Mouse (Mus musculus) stomach, embryonic 14.5 days (tissue): ENCODE measurements around the gene Gm7694. TPM values are rescaled to one million over a fixed set of nuclear protein-coding genes. Genes with fewer than 3 reads are reported as not detected.

Experiments
- ATAC-seq: fragments of 200-750 bp; cut with Nextera tagmentation; 2 replicates; pipeline ENCODE4 v1.8.0; 2017; ENCODE audit warnings: low read depth, moderate TSS enrichment; ENCODE audit not compliant: insufficient number of reproducible peaks, insufficient read depth, low FRiP score
- H3K27ac ChIP-seq: fragments of 300-500 bp; sonication (generic); 2 replicates; pipeline ENCODE4 v1.5.1; 2014; ENCODE audit warnings: mild to moderate bottlenecking, low read length, moderate library complexity, mixed read lengths
- H3K27me3 ChIP-seq: fragments of 300-500 bp; sonication (generic); 2 replicates; pipeline ENCODE4 v1.6.1; 2014; ENCODE audit warnings: low read length, control low read depth, mixed read lengths; ENCODE audit not compliant: control insufficient read depth, insufficient read depth
- H3K36me3 ChIP-seq: fragments of 300-500 bp; sonication (generic); 2 replicates; pipeline ENCODE4 v1.6.1; 2014; ENCODE audit warnings: mild to moderate bottlenecking, control low read depth, low read length, moderate library complexity, mixed read lengths; ENCODE audit not compliant: control insufficient read depth, insufficient read depth
- H3K4me1 ChIP-seq: fragments of 300-500 bp; sonication (generic); 2 replicates; pipeline ENCODE4 v1.6.1; 2014; ENCODE audit warnings: low read length, control low read depth, mixed read lengths; ENCODE audit not compliant: control insufficient read depth, insufficient read depth
- H3K4me2 ChIP-seq: fragments of 300-500 bp; sonication (generic); replicated peaks from 2 replicates; pipeline ENCODE4 v1.6.1; 2014; ENCODE audit warnings: low read depth, low read length, control low read depth
- H3K4me3 ChIP-seq: fragments of 300-500 bp; sonication (generic); 2 replicates; pipeline ENCODE4 v1.5.1; 2014; ENCODE audit warnings: low read depth, low read length, control low read depth
- H3K9ac ChIP-seq: fragments of 300-500 bp; sonication (generic); replicated peaks from 2 replicates; pipeline ENCODE4 v1.6.1; 2014; ENCODE audit warnings: low read depth, mild to moderate bottlenecking, control low read depth, low read length, moderate library complexity, mixed read lengths
- H3K9me3 ChIP-seq: fragments of 300-500 bp; sonication (generic); 2 replicates; pipeline ENCODE4 v1.6.1; 2016; ENCODE audit warnings: low read depth, low read length, control low read depth; ENCODE audit not compliant: control insufficient read depth
- WGBS: fragments of 180-500 bp; shearing (Covaris S2); extraction: QIAGEN DNeasy Blood & Tissue Kit; methylation state at CpG from one replicate; pipeline ENCODE4 v1.1.7; 2014; 5-methylcytosine and 5-hydroxymethylcytosine counted together
- polyA plus RNA-seq: library from polyadenylated mRNA; unstranded; fragments of >200 nt; fragmentation: Nextera tagmentation; extraction: Ambion mirVana; gene quantifications from 2 replicates; pipeline ENCODE4 v1.2.1, GENCODE M21; 2014

Gm7694 gene
- polyA plus RNA-seq, 1 experiment from 2014 or later: 5.7 TPM

GRCm38 (mm10) chr1:170301686-170302085, 4.4 kb downstream of the Gm7694 start:
- H3K27ac ChIP-seq: no peak overlapping the region
- no peaks in the 10 kb centered on the region for H3K27me3 ChIP-seq
- H3K4me1 ChIP-seq: no peaks in the 10 kb centered on the region
- H3K36me3 ChIP-seq: no peaks in the 10 kb centered on the region
- H3K9me3 ChIP-seq: no peaks in the 10 kb centered on the region
- WGBS: 91% methylated on average over 9 of the region's 9 CpGs
- ATAC-seq: no peak
- H3K9ac ChIP-seq: no peak overlapping the region
- no peak overlapping the region for H3K4me2 ChIP-seq
- no peak overlapping the region for H3K4me3 ChIP-seq

GRCm38 (mm10) chr1:170299496-170299895, 6.6 kb downstream of the Gm7694 start:
- no peak overlapping the region for H3K9ac ChIP-seq
- WGBS: 72% methylated on average over 4 of the region's 4 CpGs
- H3K4me1 ChIP-seq: no peaks in the 10 kb centered on the region
- H3K4me3 ChIP-seq: no peak overlapping the region
- no peaks in the 10 kb centered on the region for H3K27me3 ChIP-seq
- no peak overlapping the region for H3K27ac ChIP-seq
- no peaks in the 10 kb centered on the region for H3K36me3 ChIP-seq
- no peak for ATAC-seq
- H3K4me2 ChIP-seq: no peak overlapping the region
- H3K9me3 ChIP-seq: no peaks in the 10 kb centered on the region

- ATAC-seq: no peak
- no peaks in the 10 kb centered on the region for H3K4me1 ChIP-seq
- H3K4me3 ChIP-seq: no peak overlapping the region
- no peaks in the 10 kb centered on the region for H3K27me3 ChIP-seq
- no peak overlapping the region for H3K4me2 ChIP-seq
- H3K27ac ChIP-seq: no peak overlapping the region
- no peaks in the 10 kb centered on the region for H3K9me3 ChIP-seq
- no peak overlapping the region for H3K9ac ChIP-seq
- WGBS: 70% methylated on average over 15 of the region's 15 CpGs
- no peaks in the 10 kb centered on the region for H3K36me3 ChIP-seq
Observed at GRCm38 (mm10) chr1:170294786-170295570, 11.2 kb downstream of the Gm7694 start.

GRCm38 (mm10) chr1:170293257-170293656, 12.9 kb downstream of the Gm7694 start:
- no peaks in the 10 kb centered on the region for H3K4me1 ChIP-seq
- no peak overlapping the region for H3K4me2 ChIP-seq
- no peak for ATAC-seq
- no peak overlapping the region for H3K9ac ChIP-seq
- no peak overlapping the region for H3K4me3 ChIP-seq
- H3K9me3 ChIP-seq: no peaks in the 10 kb centered on the region
- H3K36me3 ChIP-seq: no peaks in the 10 kb centered on the region
- H3K27ac ChIP-seq: no peak overlapping the region
- WGBS: 81% methylated on average over 5 of the region's 5 CpGs
- no peaks in the 10 kb centered on the region for H3K27me3 ChIP-seq

GRCm38 (mm10) chr1:170292239-170292951, 13.7 kb downstream of the Gm7694 start:
- no peak overlapping the region for H3K4me2 ChIP-seq
- WGBS: 32% methylated on average over 9 of the region's 9 CpGs
- H3K4me1 ChIP-seq: no peaks in the 10 kb centered on the region
- no peak overlapping the region for H3K9ac ChIP-seq
- H3K9me3 ChIP-seq: no peaks in the 10 kb centered on the region
- no peak for ATAC-seq
- no peak overlapping the region for H3K27ac ChIP-seq
- no peaks in the 10 kb centered on the region for H3K36me3 ChIP-seq
- no peaks in the 10 kb centered on the region for H3K27me3 ChIP-seq
- H3K4me3 ChIP-seq: no peak overlapping the region

- H3K36me3 ChIP-seq: no peaks in the 10 kb centered on the region
- H3K9ac ChIP-seq: no peak overlapping the region
- H3K4me2 ChIP-seq: no peak overlapping the region
- no peak for ATAC-seq
- H3K27me3 ChIP-seq: no peaks in the 10 kb centered on the region
- H3K27ac ChIP-seq: no peak overlapping the region
- no peaks in the 10 kb centered on the region for H3K4me1 ChIP-seq
- no peak overlapping the region for H3K4me3 ChIP-seq
- no peaks in the 10 kb centered on the region for H3K9me3 ChIP-seq
- 72% methylated on average over 4 of the region's 4 CpGs for whole genome bisulfite sequencing
Observed at GRCm38 (mm10) chr1:170282415-170283129, 23.6 kb downstream of the Gm7694 start.

GRCm38 (mm10) chr1:170277016-170277415, 29.1 kb downstream of the Gm7694 start, which contains the start of gene Sh2d1b1:
Sh2d1b1 (plus strand) TSS chr1:170277320.
- no peaks in the 10 kb centered on the region for H3K4me1 ChIP-seq
- H3K36me3 ChIP-seq: no peaks in the 10 kb centered on the region
- no peak within 1 kb of the TSS for H3K9ac ChIP-seq
- no peaks in the 10 kb centered on the region for H3K27me3 ChIP-seq
- no peak within 1 kb of the TSS for H3K4me3 ChIP-seq
- no peak within 1 kb of the TSS for H3K27ac ChIP-seq
- H3K4me2 ChIP-seq: no peak within 1 kb of the TSS
- WGBS: 75% methylated on average over 2 of the region's 3 CpGs
- no peak for ATAC-seq
- H3K9me3 ChIP-seq: no peaks in the 10 kb centered on the region

- Histone ChIP-seq H3K27ac (no peak overlapping the region), H3K9me3 (no peaks in the 10 kb centered on the region), H3K4me2 (no peak overlapping the region), H3K4me3 (no peak overlapping the region), H3K36me3 (no peaks in the 10 kb centered on the region), H3K9ac (no peak overlapping the region), H3K27me3 (no peaks in the 10 kb centered on the region), H3K4me1 (no peaks in the 10 kb centered on the region)
- ATAC-seq: no peak
Observed at GRCm38 (mm10) chr1:170273252-170273651, 32.9 kb downstream of the Gm7694 start.
